Mouse (Mus musculus): ENCODE data around the gene Vldlr.

Gene Vldlr

GRCm38 (mm10) chr19:27216318-27216717 lies at the start of gene Vldlr:
Vldlr (plus strand) TSS chr19:27216484.
- DNase-seq (ENCODE audit: low read depth) = no peak

- no peak for DNase-seq (ENCODE audit: low read depth)
Observed at GRCm38 (mm10) chr19:27167601-27168319, 48.5 kb upstream of the Vldlr start.

- no peak for DNase-seq (ENCODE audit: low read depth)
Observed at GRCm38 (mm10) chr19:27173836-27174235, 42.4 kb upstream of the Vldlr start.

GRCm38 (mm10) chr19:27175617-27176016 lies 40.7 kb upstream of the Vldlr start:
- no peak for DNase-seq (ENCODE audit: low read depth)

- DNase-seq (ENCODE audit: low read depth) = no peak
Observed at GRCm38 (mm10) chr19:27176558-27176957, 39.7 kb upstream of the Vldlr start.

- no peak for DNase-seq (ENCODE audit: low read depth)
Observed at GRCm38 (mm10) chr19:27178195-27178807, 38.0 kb upstream of the Vldlr start.

- DNase-seq (ENCODE audit: low read depth) = no peak
Observed at GRCm38 (mm10) chr19:27180351-27181122, 35.7 kb upstream of the Vldlr start.

- no peak for DNase-seq (ENCODE audit: low read depth)
Observed at GRCm38 (mm10) chr19:27183511-27183910, 32.8 kb upstream of the Vldlr start.

GRCm38 (mm10) chr19:27203711-27204238 lies 12.5 kb upstream of the Vldlr start:
- no peak for DNase-seq (ENCODE audit: low read depth)

- no peak for DNase-seq (ENCODE audit: low read depth)
Observed at GRCm38 (mm10) chr19:27210991-27211390, 5.3 kb upstream of the Vldlr start.

- DNase-seq (ENCODE audit: low read depth) = no peak
Observed at GRCm38 (mm10) chr19:27215596-27215995, 688 bp upstream of the Vldlr start.

- no peak for DNase-seq (ENCODE audit: low read depth)
Observed at GRCm38 (mm10) chr19:27216767-27217403, 601 bp downstream of the Vldlr start.

- DNase-seq (ENCODE audit: low read depth) = no peak
Observed at GRCm38 (mm10) chr19:27217404-27217940, 1.2 kb downstream of the Vldlr start.

- DNase-seq (ENCODE audit: low read depth) = no peak
Observed at GRCm38 (mm10) chr19:27217941-27218411, 1.7 kb downstream of the Vldlr start.

GRCm38 (mm10) chr19:27218561-27219262 lies 2.4 kb downstream of the Vldlr start:
- DNase-seq (ENCODE audit: low read depth) = no peak

GRCm38 (mm10) chr19:27219586-27219985 lies 3.3 kb downstream of the Vldlr start:
- DNase-seq (ENCODE audit: low read depth) = no peak

- no peak for DNase-seq (ENCODE audit: low read depth)
Observed at GRCm38 (mm10) chr19:27223046-27223445, 6.8 kb downstream of the Vldlr start.

- DNase-seq (ENCODE audit: low read depth) = no peak
Observed at GRCm38 (mm10) chr19:27224356-27224755, 8.1 kb downstream of the Vldlr start.

GRCm38 (mm10) chr19:27226626-27227025 lies 10.3 kb downstream of the Vldlr start:
- DNase-seq (ENCODE audit: low read depth) = no peak

- no peak for DNase-seq (ENCODE audit: low read depth)
Observed at GRCm38 (mm10) chr19:27227131-27227530, 10.8 kb downstream of the Vldlr start.

- no peak for DNase-seq (ENCODE audit: low read depth)
Observed at GRCm38 (mm10) chr19:27228254-27228653, 12.0 kb downstream of the Vldlr start.
